10 mouse cellular contexts compared by ENCODE assay signal in genomic region chr15:59759566-59759965, GRCm38 (mm10).
DNase-seq lines count a peak whose midpoint lies in the region; ATAC-seq and TF ChIP-seq lines count a peak whose summit lies in the region.
"Had no signal": no experiment of that assay in that cellular context is flagged by ENCODE, and none has a peak within 500 bp of the region (broad histone marks: within the 10 kb centered on the region; RNA-seq: fewer than 3 reads in every experiment).

No protein-coding gene starts in this region.

- 22% methylated on average over 4 of the region's 4 CpGs for WGBS in bone marrow, adult 2 months
- WGBS in heart, embryonic 15.5 days, result 18% methylated on average over 4 of the region's 4 CpGs
- WGBS in hindbrain, embryonic 11.5 days, result 53% methylated on average over 4 of the region's 4 CpGs
- 45% methylated on average over 4 of the region's 4 CpGs for WGBS in hindbrain, embryonic 12.5 days

- no peak overlapping the region for H3K4me3 ChIP-seq in bone marrow, adult 2 months (replicated peaks; ENCODE audit: control insufficient read depth, low read depth, low read length)
- H3K4me3 ChIP-seq in heart, embryonic 15.5 days, result no peak overlapping the region
- H3K4me3 ChIP-seq in hindbrain, embryonic 11.5 days (ENCODE audit: low read depth, low read length), result no peak overlapping the region
- H3K4me3 ChIP-seq in hindbrain, embryonic 12.5 days, result no peak overlapping the region
- H3K4me3 ChIP-seq: limb, embryonic 12.5 days had no signal

- H3K9me3 ChIP-seq in heart, embryonic 15.5 days (replicated peaks), result no peaks in the 10 kb centered on the region
- H3K9me3 ChIP-seq in hindbrain, embryonic 11.5 days (ENCODE audit: control insufficient read depth, low read length), result no peaks in the 10 kb centered on the region
- H3K9me3 ChIP-seq in hindbrain, embryonic 12.5 days (replicated peaks), result no peaks in the 10 kb centered on the region
- H3K9me3 ChIP-seq: limb, embryonic 12.5 days had no signal

- ATAC-seq in heart, embryonic 15.5 days (replicated peaks; ENCODE audit: insufficient number of reproducible peaks, insufficient read depth, low FRiP score, low read depth), result peak; percentile 83
- peak; percentile 77 for ATAC-seq in megakaryocyte, adult 5-6 weeks (ENCODE audit: poor library complexity, severe bottlenecking)
- ATAC-seq in hindbrain, embryonic 11.5 days (ENCODE audit: low FRiP score), result no peak
- no peak for ATAC-seq in hindbrain, embryonic 12.5 days (ENCODE audit: low FRiP score)

- peak overlapping the region; percentile 2; the same call in 1 of the 2 replicates for H3K27ac ChIP-seq in bone marrow, adult 2 months (ENCODE audit: control insufficient read depth, insufficient read depth, low read depth, low read length, poor library complexity)
- peak overlapping the region; percentile 48 for H3K27ac ChIP-seq in heart, embryonic 15.5 days
- H3K27ac ChIP-seq in hindbrain, embryonic 11.5 days (ENCODE audit: low read depth, low read length), result no peak overlapping the region
- no peak overlapping the region for H3K27ac ChIP-seq in hindbrain, embryonic 12.5 days
- H3K27ac ChIP-seq: limb, embryonic 12.5 days had no signal

- peak overlapping the region; percentile 39 for H3K4me2 ChIP-seq in heart, embryonic 15.5 days
- no peak overlapping the region for H3K4me2 ChIP-seq in hindbrain, embryonic 11.5 days (replicated peaks; ENCODE audit: low read depth, low read length)
- H3K4me2 ChIP-seq in hindbrain, embryonic 12.5 days (replicated peaks), result no peak overlapping the region
- H3K4me2 ChIP-seq: limb, embryonic 12.5 days had no signal

- no peaks in the 10 kb centered on the region for H3K27me3 ChIP-seq in heart, embryonic 15.5 days
- no peaks in the 10 kb centered on the region for H3K27me3 ChIP-seq in hindbrain, embryonic 11.5 days (ENCODE audit: control insufficient read depth, insufficient read depth, low read length)
- H3K27me3 ChIP-seq in hindbrain, embryonic 12.5 days, result no peaks in the 10 kb centered on the region
- H3K27me3 ChIP-seq: limb, embryonic 12.5 days had no signal

- H3K36me3 ChIP-seq in heart, embryonic 15.5 days, result no peaks in the 10 kb centered on the region
- H3K36me3 ChIP-seq in hindbrain, embryonic 11.5 days (ENCODE audit: control insufficient read depth, insufficient read depth, low read length), result no peaks in the 10 kb centered on the region
- no peaks in the 10 kb centered on the region for H3K36me3 ChIP-seq in hindbrain, embryonic 12.5 days
- H3K36me3 ChIP-seq: limb, embryonic 12.5 days had no signal

- no peak for TF ChIP-seq CTCF in bone marrow, adult 2 months (IDR thresholded peaks at IDR 0.05; ENCODE audit: control insufficient read depth, insufficient read depth, low read length)

- peaks cover 4% of the 10 kb centered on the region for H3K4me1 ChIP-seq in bone marrow, adult 2 months (ENCODE audit: control insufficient read depth, insufficient read depth, low read length)
- peaks cover 22% of the 10 kb centered on the region for H3K4me1 ChIP-seq in heart, embryonic 15.5 days (replicated peaks)
- H3K4me1 ChIP-seq in hindbrain, embryonic 11.5 days (replicated peaks; ENCODE audit: control insufficient read depth, insufficient read depth, low read length), result no peaks in the 10 kb centered on the region
- no peaks in the 10 kb centered on the region for H3K4me1 ChIP-seq in hindbrain, embryonic 12.5 days
- H3K4me1 ChIP-seq: limb, embryonic 12.5 days had no signal

- TF ChIP-seq POLR2A in bone marrow, adult 2 months (IDR thresholded peaks at IDR 0.05; ENCODE audit: borderline replicate concordance, control insufficient read depth, low read depth, low read length), result no peak

- DNase-seq in 416B (ENCODE audit: low read depth), result peak; percentile 72
- no peak for DNase-seq in hindbrain, embryonic 11.5 days (ENCODE audit: low spot score)
- DNase-seq in right cerebral cortex, postnatal 25 days, result no peak
- DNase-seq in cerebellum, adult 9-10 months, result no peak
- DNase-seq: retina, postnatal 1 day had no signal

- no peak overlapping the region for H3K9ac ChIP-seq in heart, embryonic 15.5 days
- H3K9ac ChIP-seq in hindbrain, embryonic 11.5 days (ENCODE audit: low read depth, low read length), result no peak overlapping the region
- H3K9ac ChIP-seq in hindbrain, embryonic 12.5 days, result no peak overlapping the region
- H3K9ac ChIP-seq: limb, embryonic 12.5 days had no signal

Comparison
In these comparisons a context has a peak if more than half of its experiments do, and no peak if none do; other contexts are left out.
1. H3K27ac ChIP-seq: peak in bone marrow, adult 2 months (single experiment) and heart, embryonic 15.5 days (single experiment); none in hindbrain, embryonic 11.5 days (single experiment) and hindbrain, embryonic 12.5 days (single experiment).
2. ATAC-seq: peak in heart, embryonic 15.5 days (single experiment) and megakaryocyte, adult 5-6 weeks (single experiment); none in hindbrain, embryonic 11.5 days (single experiment) and hindbrain, embryonic 12.5 days (single experiment).